Mouse (Mus musculus): ENCODE measurements around the gene B3galt1.

Gene B3galt1

DNA sequence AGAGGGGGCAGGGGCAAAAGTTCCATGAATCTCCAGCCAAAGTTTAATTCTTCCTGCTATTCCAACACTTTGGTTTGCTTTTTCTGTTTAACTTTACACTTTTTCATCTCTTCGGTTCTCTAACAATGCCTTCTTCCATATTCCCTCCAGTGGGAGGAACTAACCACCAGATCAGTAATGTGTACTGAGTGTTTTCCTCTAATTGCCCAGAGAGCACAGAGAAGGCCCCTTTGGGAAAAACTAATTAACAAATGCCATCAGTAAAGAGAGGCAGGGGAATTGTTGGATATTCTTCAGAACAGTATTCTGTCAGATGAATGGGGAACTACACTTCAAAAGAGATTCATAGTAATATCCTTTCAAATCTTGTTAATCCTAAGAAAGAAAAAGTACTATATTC lies 338.1 kb downstream of the B3galt1 start:
- DNase-seq (ENCODE audit: low read depth, low spot score) = no peak

DNA sequence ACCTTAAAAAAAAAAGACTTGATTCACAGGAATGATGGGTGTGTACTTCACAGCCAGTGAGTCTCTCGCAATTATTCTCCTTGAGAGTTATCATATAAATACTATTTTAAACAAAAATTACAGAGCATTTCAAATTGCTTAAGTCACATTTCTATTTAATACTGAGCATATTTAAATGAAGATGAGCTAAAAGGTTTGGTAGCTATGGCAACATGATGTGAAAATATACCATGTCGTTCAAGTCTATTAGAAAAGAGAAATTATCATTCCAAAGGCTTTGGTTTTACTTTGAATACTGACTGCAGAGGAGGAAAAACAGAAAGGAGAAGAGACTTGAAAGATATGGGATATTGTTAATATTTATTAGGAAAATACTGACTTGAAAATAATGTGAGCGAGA lies 366.3 kb downstream of the B3galt1 start:
- no peak for DNase-seq (ENCODE audit: low read depth, low spot score)

DNA sequence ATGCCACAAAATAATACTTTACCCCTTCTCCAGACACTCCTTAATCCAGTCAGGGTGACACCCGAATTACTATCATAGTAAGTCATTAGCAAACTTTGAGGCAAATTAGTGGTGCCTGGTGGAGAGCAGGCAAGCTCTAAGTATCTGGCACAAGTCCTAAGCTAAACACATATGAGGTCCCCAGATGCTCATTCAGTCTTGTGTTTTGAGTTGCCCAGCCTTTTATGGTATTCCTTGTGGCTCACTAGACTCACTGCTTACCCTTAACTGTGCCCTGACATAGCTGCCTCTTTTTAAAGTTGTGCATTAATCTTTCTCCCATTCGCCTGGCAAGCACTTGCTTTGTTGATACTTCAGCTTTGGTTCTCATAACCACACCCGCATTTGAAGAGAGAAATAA lies 382.7 kb downstream of the B3galt1 start:
- no peak for DNase-seq (ENCODE audit: low read depth, low spot score)

DNA sequence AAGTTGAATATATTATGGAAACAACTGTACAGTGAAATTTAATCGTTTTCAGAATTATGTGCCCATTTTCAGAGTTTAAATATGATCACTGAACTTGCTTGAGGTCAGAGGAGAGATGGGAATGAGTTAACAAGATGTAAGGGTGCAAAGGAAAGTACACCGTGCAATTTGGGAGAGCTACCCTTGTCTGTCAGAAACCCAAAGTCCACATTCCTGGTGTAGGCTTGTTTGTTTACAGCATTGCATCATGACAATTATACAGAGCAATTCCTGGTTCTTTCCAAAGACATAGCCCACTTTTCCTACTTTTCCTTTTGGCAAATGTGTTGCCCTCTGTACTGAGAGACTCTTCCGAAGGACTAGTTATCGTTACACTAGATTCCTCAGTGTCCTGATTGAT lies 390.5 kb downstream of the B3galt1 start:
- no peak for DNase-seq (ENCODE audit: low read depth, low spot score)

DNA sequence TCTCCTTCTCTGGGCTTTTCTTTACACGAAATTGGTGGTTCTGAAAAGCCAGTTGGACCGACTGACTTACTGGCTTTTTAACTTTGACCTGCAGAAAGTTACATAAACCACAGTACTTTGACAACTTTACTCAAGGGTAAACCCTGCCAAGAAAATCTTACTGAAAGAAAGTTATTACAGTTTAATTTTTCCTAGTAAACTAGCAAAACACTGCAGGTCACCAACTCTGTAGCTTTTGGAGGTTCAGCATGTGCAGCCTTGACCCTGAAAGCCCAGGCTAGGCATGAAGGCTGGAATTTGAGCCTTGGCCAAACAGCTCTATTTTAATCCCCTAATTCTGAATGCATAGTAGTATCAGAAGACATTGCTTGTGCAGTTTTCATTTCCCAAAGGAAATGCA lies 391.9 kb downstream of the B3galt1 start:
- no peak for DNase-seq (ENCODE audit: low read depth, low spot score)

DNA sequence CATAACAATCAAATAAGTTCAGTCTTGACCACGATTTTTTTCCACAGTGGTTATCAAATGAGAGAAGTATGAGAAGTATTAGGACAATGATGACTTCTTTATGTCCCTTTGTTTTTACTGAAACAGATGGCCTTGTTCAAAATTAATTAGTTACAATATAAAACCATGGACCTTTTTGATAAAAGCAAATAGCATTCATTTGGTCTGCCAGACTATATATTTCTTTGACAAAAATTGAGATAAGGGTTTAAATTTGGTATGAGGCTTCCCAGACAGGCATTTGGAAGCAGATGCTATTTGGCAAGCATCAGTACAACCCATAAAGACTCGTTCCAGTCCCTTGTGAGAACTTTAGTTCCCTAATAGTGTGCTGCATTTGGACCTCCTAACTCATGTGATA lies 395.0 kb downstream of the B3galt1 start:
- no peak for DNase-seq (ENCODE audit: low read depth, low spot score)

DNA sequence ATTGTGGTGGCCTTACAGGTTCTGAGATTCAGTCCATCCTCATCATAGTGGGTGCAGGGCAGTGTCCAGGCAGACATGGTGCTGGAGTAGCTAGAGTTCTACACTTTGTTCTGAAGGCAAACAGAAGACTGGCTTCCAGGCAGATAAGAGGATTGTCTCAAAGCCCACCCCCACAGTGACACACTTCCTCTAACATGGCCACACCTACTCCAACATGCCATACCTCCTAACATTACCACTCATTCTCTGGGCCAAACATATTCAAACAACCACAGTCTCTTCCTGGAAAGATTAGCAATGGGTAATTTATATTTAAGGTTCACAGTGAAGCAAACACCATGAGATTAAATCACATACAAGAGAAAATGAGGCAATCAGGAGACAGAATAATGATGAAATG lies 403.1 kb downstream of the B3galt1 start:
- no peak for DNase-seq (ENCODE audit: low read depth, low spot score)

DNA sequence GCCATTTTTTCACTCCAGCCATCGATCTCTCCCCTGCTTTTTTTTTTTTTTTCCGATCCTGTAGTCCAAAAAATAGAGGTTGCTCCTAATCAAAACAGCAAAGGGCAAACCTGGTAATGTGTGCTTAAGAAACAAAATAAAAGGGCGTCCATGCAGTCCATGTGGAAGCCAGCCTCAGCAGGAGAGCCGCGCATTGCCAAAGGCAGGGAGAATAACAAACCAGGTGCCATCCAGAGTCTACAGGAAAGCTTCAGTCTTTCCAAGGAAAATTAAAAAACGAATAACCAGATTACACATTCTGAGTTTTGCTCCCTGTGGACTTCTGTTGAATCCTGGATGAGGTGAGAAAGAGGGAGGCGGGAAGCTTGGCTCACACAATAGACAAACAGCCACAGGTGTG lies 405.4 kb downstream of the B3galt1 start:
- no peak for DNase-seq (ENCODE audit: low read depth, low spot score)

DNA sequence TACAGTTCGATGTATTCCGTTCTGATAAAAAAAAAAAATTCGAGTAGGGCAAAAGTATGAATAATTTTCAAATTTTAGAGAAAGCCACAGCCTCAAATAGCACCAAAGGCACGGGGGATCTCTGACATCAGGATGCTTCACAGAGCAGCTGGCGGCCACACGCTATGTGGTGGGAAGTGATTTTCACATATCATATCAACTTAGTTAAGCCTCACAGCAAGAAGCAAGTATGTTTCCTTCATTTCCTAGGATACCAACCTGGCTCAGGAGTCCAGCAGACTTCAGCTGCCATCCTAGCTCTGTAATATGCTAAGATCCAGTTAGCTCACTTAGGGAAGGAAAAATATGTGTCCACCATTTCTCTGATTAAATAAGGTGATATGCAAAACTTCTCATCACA lies 405.9 kb downstream of the B3galt1 start:
- DNase-seq (ENCODE audit: low read depth, low spot score) = no peak

DNA sequence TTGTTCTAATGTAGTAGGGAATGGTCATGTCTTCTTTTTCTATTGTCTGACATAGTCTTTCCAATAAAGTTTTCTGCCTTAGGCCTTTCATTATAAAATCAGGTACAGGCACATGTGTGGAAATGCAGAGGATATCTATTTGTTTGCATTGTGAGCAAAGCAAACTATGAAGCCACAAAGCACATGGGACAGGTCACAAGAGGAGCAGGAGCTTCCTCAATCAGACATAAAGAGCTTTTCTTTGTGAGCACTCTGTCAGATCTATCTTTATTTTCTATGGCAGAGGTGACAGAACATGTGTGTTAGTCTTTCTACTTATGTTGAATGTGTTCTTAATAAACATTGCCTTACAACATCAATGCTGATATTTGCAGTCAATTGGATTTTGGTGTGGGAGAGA lies 410.1 kb downstream of the B3galt1 start:
- no peak for DNase-seq (ENCODE audit: low read depth, low spot score)

DNA sequence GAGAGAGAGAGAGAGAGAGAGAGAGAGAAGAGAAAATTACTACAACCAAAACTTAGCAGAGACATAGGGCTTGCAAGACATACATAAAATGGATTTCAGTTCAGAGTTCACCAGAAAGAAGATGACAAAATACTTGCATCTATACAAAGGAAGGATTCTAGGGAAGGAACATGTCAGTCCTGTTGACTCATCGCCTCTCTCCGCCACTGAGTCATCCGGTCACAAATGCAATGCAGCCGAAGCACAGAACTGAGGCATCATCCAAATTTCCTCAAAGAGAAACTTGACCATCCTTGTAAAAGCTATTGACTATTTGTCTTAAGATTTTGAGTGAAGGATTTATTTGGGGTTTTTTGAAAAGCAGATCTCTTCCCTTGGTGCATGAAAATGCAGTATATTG lies 410.8 kb downstream of the B3galt1 start:
- no peak for DNase-seq (ENCODE audit: low read depth, low spot score)

DNA sequence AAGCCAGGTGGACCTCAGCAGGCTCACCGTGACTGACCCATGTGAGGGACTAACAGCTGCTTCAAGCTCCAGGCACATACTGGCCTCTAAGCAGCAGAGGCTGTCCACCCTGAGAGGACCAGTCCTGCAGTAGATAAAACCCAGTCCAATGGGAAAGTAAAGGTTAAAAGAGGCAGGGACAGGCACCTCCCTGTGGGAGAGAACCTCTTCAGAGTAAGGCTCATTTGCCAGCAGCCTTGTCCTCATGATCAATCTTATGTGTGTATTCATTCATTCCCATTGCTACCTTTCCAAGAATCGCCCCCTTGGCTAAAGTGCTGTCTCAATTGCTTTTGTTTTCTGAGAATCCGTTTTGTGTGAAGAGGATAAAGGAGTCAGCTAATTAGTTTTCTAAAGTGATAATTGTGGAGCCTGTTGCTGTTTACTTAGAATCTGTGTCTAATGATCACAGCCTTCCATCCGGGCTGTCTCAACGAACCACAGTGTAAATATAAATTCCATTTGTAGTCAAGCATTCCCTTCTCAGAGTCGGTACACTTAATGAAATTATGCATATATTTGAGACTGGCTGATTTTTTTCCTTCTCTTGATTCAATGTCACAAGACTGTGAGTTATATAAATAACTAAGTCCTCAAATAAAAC lies 412.1 kb downstream of the B3galt1 start:
- no peak for DNase-seq (ENCODE audit: low read depth, low spot score)

DNA sequence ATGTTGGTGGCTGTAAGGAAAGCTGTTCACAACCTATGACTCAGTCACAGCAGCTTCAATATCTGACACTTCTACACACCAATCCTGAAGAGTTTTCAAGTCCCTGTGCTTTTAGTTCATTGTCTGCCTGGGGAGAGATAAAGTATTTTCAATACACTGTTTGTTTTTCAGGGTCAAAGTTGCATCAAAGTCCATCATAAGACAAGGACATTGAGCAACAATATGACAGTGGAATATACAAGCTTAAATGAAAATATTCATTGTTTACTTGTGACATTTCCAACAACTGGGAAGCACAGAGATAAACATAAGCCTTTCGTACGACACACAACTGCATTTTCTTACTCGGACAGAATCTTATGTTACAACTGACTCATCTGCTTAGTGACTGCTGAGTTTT lies 417.9 kb downstream of the B3galt1 start:
- no peak for DNase-seq (ENCODE audit: low read depth, low spot score)

DNA sequence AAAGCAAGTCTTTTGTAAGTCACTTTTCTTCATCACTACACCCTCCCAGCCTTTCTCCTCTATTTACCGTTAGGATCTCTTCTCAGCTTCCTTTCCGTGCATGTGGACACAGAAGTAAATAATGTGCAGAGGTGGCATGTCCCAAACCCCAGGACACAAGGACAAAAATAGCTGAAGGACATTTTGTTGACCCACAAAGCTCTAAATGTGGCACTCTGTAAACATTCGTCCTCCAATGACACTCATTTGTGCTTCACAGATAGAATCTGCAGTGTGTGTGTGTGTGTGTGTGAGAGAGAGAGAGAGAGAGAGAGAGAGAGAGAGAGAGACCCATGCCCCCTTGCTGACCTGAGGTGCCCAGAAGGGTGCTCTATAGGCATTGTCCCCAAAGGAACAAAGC lies 419.5 kb downstream of the B3galt1 start:
- DNase-seq (ENCODE audit: low read depth, low spot score) = no peak

DNA sequence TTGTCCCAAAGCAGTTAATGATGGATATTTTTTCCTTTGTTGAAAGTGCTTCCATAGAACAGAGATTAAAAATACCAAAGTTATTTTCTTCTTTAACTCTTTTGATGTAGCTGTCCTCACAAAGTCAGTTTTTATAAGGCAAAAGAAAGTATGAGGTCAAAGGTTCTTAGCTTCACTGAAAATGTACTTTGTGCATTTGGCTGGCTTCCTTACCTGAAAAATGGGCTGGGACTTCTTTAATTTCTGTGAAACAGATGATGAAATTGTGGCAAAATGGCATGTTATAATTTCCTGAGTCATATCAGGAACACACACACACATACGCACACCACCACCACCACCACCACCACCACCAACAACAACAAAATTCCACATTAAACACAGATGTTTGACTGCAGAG lies 427.8 kb downstream of the B3galt1 start:
- no peak for DNase-seq (ENCODE audit: low read depth, low spot score)

DNA sequence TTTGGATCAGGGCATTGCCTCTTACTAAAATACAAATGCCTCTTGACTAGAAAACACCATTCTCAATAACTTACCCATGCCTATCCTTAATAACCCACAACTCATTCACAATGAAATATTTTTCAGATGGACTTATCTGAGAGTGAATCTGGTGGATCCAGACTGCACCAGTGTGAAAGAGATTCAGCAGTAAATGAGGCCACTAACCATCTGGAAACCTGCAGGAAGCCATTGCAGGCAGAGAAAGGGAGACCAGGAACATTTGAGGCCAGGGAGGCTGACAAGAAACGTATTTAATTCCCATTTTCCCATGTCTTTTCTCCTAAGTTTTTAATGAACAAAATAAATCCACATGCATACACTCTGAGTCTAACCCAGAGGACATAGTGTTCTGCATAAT lies 437.4 kb downstream of the B3galt1 start:
- DNase-seq (ENCODE audit: low read depth, low spot score) = no peak

DNA sequence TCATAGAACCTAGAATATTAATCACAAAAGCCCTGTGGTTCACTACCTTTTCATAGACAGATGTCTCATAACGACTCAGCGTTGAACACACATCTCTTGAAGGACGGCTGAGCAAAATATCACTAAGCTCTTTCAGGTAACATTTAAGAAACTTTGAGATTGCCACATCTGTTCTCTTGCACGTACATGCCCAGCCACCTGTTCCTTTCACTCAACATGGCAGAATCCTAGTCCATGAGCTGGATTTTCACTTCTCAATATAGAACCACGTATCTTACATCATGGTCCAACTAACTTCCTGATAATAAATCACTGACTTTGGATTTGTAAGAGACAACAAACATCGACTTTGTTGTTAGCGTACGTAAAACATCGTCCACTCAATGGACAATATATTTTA lies 439.5 kb downstream of the B3galt1 start:
- no peak for DNase-seq (ENCODE audit: low read depth, low spot score)

DNA sequence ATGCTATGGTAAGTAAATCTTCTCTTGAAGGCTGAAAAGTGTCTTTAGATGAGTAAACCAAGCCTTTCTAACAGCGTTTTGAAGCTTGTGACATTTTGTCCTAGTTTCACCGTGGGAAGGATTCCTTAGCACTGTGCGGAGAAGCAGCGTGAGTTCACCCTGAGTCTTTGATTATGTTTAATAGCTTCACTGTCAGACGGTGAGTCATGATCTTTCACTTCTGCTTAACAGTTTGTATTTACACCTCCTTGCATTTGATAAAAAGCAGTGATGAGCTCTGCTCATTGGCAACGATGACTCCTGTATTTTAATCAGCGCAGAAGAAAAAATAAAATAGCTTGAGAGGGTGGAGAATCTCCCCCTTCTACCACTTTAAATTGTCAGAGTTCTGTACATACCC lies 440.0 kb downstream of the B3galt1 start:
- DNase-seq (ENCODE audit: low read depth, low spot score) = no peak

DNA sequence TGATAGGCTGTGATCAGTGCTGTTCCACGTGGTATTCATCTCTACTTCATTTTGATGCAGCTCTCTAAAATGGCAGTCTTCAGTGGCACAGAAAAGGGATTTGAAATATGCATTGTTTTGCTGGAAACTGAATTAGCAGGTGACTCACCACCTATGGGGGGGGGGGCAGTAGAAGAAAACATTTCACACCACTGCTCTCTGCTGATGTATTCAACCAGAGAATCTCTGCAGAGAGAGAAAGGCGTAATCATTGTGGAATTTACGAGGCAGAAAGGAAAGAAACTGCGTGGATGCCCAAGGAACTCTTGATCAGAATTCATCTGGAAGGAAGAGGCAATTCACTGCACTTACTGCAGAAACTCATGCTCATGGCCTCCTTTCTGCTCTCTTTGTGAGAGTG lies 445.7 kb downstream of the B3galt1 start:
- DNase-seq (ENCODE audit: low read depth, low spot score) = no peak

DNA sequence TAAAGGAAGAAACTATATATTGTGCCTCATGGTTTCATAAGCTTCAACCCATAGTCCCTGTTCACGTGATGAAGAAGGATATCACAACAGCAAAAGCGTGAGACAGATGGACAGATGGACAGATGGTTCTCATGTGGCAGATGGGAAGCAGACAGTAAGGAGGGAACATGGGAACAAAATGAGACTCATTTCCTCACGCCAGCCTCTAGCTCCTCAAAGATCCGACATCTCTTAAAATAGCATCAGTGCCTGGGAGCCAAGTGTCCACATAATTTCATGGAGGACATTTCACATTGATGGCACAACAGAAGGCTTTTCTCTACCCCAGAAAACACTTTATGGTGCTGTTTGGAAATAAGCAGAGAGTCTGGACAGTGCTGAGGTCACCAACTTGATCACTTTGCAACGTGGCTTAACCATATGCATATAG lies 454.6 kb downstream of the B3galt1 start:
- DNase-seq (ENCODE audit: low read depth, low spot score) = no peak

DNA sequence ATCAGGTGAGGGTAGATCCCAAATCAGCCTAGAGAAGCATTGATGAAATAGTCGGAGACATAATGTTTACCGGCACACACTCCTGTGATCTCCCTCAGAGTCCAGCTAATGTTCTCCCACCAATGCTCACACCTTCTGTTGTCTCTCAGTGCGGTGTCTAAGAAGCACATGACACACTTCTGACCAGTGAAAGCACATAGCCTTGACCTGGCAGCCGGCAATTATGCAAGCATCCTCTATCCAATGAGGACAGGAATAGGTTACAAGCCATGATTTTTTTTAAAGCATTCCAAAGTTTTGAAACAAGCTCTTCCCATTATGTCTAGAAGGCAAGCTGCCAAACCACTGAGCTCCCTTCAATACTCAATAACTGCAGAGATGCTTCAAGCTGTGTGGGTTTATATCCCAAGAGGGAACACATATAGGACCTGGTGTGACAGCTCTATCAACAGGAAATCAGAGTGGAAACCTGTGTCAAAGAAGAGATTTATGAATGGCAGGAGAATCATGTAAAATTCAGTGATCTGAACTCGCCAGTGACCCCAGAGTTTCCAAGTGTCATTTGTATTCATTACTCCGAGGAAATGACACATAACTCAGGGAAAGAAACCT lies 456.0 kb downstream of the B3galt1 start:
- no peak for DNase-seq (ENCODE audit: low read depth, low spot score)

DNA sequence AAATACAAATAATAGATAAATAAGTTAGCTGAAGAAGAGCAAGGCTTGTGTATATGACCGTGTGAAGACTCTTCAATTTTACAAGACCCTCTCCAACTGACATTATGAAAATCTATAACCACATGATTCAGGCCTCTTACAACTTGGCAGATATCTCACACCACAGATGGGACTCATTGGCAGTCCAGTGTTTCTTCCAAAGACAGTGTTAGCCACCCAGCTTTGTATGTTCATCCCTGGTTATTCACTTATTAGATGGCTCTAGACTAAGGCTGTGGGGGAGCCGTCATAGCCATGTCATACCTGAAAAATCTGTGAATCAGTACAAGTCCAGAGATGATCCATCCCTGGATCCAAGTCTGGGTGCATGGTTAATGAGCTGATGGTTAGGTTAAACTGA lies 463.1 kb downstream of the B3galt1 start:
- no peak for DNase-seq (ENCODE audit: low read depth, low spot score)

DNA sequence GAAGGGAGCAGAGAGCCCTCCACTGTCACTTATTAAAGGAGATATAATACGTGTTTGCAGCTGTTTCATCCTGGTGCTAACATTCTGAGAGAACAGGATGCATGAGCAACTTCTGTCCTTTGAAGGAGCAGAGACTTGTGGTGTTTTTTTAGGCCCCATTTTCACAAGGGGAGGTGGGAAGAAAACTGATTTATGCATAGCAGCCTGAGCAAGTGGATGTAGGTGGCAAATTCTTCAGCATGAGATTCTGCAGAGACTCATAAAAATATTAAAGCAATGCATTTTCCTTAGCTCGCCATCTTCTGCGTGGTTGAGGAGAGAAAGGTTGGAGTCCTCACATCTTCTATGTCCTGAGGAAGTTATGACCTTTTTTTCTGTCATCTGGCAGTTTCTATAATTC lies 469.0 kb downstream of the B3galt1 start:
- no peak for DNase-seq (ENCODE audit: low read depth, low spot score)

DNA sequence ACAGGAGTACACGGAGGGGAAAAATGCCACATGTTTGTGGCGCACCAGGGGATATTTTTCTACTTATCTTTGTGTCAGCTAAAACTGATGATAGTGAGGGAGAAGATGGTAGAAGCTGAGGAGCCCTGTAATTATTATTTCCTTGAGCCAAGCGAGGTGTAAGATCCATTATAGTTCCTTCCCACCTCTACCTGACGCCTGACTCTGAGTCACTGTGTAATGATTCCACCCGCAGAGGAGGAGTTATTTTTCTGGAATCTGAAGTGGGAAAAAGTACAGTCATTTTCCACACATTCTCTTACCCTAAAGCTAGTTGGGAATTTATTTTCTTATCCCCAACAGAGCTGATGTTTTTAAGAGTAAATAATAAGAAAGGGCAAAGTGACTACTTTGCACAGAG lies 475.1 kb downstream of the B3galt1 start:
- no peak for DNase-seq (ENCODE audit: low read depth, low spot score)
